In the genomic region with DNA sequence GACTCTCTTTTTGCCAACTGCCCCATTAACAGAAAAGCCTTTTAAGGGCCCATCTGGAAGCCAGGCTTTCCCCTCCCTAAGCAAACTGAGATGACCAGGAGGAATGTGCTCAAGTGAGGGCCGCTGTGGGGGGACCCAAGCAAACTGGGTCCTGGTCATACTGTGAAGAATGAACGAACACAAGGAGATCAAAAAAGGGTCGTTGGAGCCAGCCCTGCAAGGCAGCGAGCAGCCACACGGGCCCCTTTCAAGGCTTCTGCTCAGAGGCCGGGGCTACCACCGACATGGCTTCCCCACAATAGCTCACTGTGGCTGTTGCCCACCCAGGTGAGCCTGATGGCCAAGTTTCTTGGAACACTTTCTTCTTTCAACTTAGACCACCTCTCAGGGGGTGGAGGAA, we compare ENCODE assay signal across 28 mouse cellular contexts. TPM values are rescaled to one million over a fixed set of nuclear protein-coding genes. Genes with fewer than 3 reads are reported as not detected.
DNase-seq lines count a peak whose midpoint lies in the region; ATAC-seq lines count a peak whose summit lies in the region.
"Had no signal": no experiment of that assay in that cellular context is flagged by ENCODE, and none has a peak within 500 bp of the region (broad histone marks: within the 10 kb centered on the region; RNA-seq: fewer than 3 reads in every experiment).

No protein-coding gene starts in this region.

- 60% methylated on average over 7 of the region's 7 CpGs for WGBS in forebrain, embryonic 10.5 days
- 60% methylated on average over 7 of the region's 7 CpGs for WGBS in forebrain, embryonic 15.5 days
- WGBS in lung, embryonic 16.5 days: 34% methylated on average over 7 of the region's 7 CpGs
- WGBS in embryonic facial prominence, embryonic 12.5 days: 60% methylated on average over 7 of the region's 7 CpGs
- WGBS in limb, embryonic 13.5 days: 29% methylated on average over 7 of the region's 7 CpGs

- H3K27me3 ChIP-seq in forebrain, embryonic 10.5 days (ENCODE audit: poor library complexity, severe bottlenecking): no peaks in the 10 kb centered on the region; the same call in 1 of the 2 replicates
- no peaks in the 10 kb centered on the region for H3K27me3 ChIP-seq in forebrain, embryonic 15.5 days
- no peaks in the 10 kb centered on the region for H3K27me3 ChIP-seq in lung, embryonic 16.5 days (ENCODE audit: control insufficient read depth, insufficient read depth, low read depth, low read length)
- H3K27me3 ChIP-seq in embryonic facial prominence, embryonic 12.5 days: no peaks in the 10 kb centered on the region
- no peaks in the 10 kb centered on the region for H3K27me3 ChIP-seq in limb, embryonic 13.5 days
- H3K27me3 ChIP-seq: forebrain, embryonic 13.5 days; heart, embryonic 15.5 days; neural tube, embryonic 15.5 days had no signal

- DNase-seq in forebrain, embryonic 10.5 days (ENCODE audit: extremely low spot score, low spot score): no peak
- no peak for DNase-seq in lung, postnatal 4 days
- DNase-seq in retina, postnatal 1 day: no peak
- DNase-seq: adrenal gland, postnatal 10 days; cerebellum, adult 18-20 months; cerebellum, postnatal 25 days; gastrocnemius, adult 2 months; heart, postnatal 36 days; kidney, adult 9 months; kidney, postnatal 36 days; liver, postnatal 0 days; right cerebral cortex, postnatal 14 days; thymus, adult 2 months; thymus, postnatal 4 days had no signal

- no peak for ATAC-seq in forebrain, embryonic 15.5 days (replicated peaks)
- no peak for ATAC-seq in lung, embryonic 16.5 days (ENCODE audit: low read depth)
- ATAC-seq in embryonic facial prominence, embryonic 12.5 days (ENCODE audit: insufficient number of reproducible peaks, insufficient read depth, low FRiP score, low TSS enrichment): no peak
- ATAC-seq in limb, embryonic 13.5 days (ENCODE audit: low FRiP score, low read depth): peak; percentile 73
- ATAC-seq in granulocyte monocyte progenitor cell, adult 5-6 weeks (replicated peaks; ENCODE audit: poor library complexity, severe bottlenecking): no peak
- ATAC-seq: forebrain, embryonic 13.5 days; hindbrain, postnatal 0 days; intestine, embryonic 16.5 days; liver, postnatal 0 days had no signal

- H3K4me3 ChIP-seq in forebrain, embryonic 10.5 days: no peak overlapping the region
- H3K4me3 ChIP-seq in forebrain, embryonic 15.5 days: no peak overlapping the region
- no peak overlapping the region for H3K4me3 ChIP-seq in lung, embryonic 16.5 days (ENCODE audit: low read length)
- no peak overlapping the region for H3K4me3 ChIP-seq in embryonic facial prominence, embryonic 12.5 days
- H3K4me3 ChIP-seq in limb, embryonic 13.5 days: no peak overlapping the region
- H3K4me3 ChIP-seq: erythroblast, embryonic 14.5 days; forebrain, embryonic 13.5 days; gastrocnemius, adult 2 months; heart, embryonic 15.5 days; neural tube, embryonic 15.5 days had no signal

- H3K9me3 ChIP-seq in forebrain, embryonic 10.5 days: no peaks in the 10 kb centered on the region
- H3K9me3 ChIP-seq in forebrain, embryonic 15.5 days: no peaks in the 10 kb centered on the region
- H3K9me3 ChIP-seq in lung, embryonic 16.5 days (ENCODE audit: control insufficient read depth, low read length): no peaks in the 10 kb centered on the region
- H3K9me3 ChIP-seq in embryonic facial prominence, embryonic 12.5 days: no peaks in the 10 kb centered on the region
- H3K9me3 ChIP-seq in limb, embryonic 13.5 days: no peaks in the 10 kb centered on the region
- H3K9me3 ChIP-seq: forebrain, embryonic 13.5 days; heart, embryonic 15.5 days; neural tube, embryonic 15.5 days had no signal

- H3K4me2 ChIP-seq in forebrain, embryonic 15.5 days (replicated peaks): no peak overlapping the region
- H3K4me2 ChIP-seq in lung, embryonic 16.5 days (ENCODE audit: low read depth, low read length): no peak overlapping the region
- H3K4me2 ChIP-seq in embryonic facial prominence, embryonic 12.5 days (replicated peaks): no peak overlapping the region
- H3K4me2 ChIP-seq in limb, embryonic 13.5 days (replicated peaks): no peak overlapping the region
- H3K4me2 ChIP-seq: forebrain, embryonic 13.5 days; heart, embryonic 15.5 days; neural tube, embryonic 15.5 days had no signal

- H3K9ac ChIP-seq in forebrain, embryonic 15.5 days (replicated peaks): no peak overlapping the region
- no peak overlapping the region for H3K9ac ChIP-seq in lung, embryonic 16.5 days (ENCODE audit: low read length)
- peak overlapping the region; percentile 4; the same call in 1 of the 2 replicates for H3K9ac ChIP-seq in embryonic facial prominence, embryonic 12.5 days
- no peak overlapping the region for H3K9ac ChIP-seq in limb, embryonic 13.5 days
- H3K9ac ChIP-seq: forebrain, embryonic 13.5 days; heart, embryonic 15.5 days; liver, postnatal 0 days; neural tube, embryonic 15.5 days had no signal

- H3K36me3 ChIP-seq in forebrain, embryonic 10.5 days (replicated peaks): no peaks in the 10 kb centered on the region
- no peaks in the 10 kb centered on the region for H3K36me3 ChIP-seq in forebrain, embryonic 15.5 days
- no peaks in the 10 kb centered on the region for H3K36me3 ChIP-seq in lung, embryonic 16.5 days (ENCODE audit: control insufficient read depth, insufficient read depth, low read length)
- no peaks in the 10 kb centered on the region for H3K36me3 ChIP-seq in embryonic facial prominence, embryonic 12.5 days
- no peaks in the 10 kb centered on the region for H3K36me3 ChIP-seq in limb, embryonic 13.5 days
- H3K36me3 ChIP-seq: heart, embryonic 15.5 days; neural tube, embryonic 15.5 days had no signal

- H3K27ac ChIP-seq in forebrain, embryonic 10.5 days: peak overlapping the region; percentile 35; the same call in 1 of the 2 replicates
- no peak overlapping the region for H3K27ac ChIP-seq in forebrain, embryonic 15.5 days (replicated peaks)
- peak overlapping the region; percentile 21; the same call in 1 of the 2 replicates for H3K27ac ChIP-seq in lung, embryonic 16.5 days (ENCODE audit: low read length)
- H3K27ac ChIP-seq in embryonic facial prominence, embryonic 12.5 days: peak overlapping the region; percentile 41; the same call in 1 of the 2 replicates
- peak overlapping the region; percentile 34; the same call in 1 of the 2 replicates for H3K27ac ChIP-seq in limb, embryonic 13.5 days
- H3K27ac ChIP-seq: forebrain, embryonic 13.5 days; gastrocnemius, adult 2 months; heart, embryonic 15.5 days; hindbrain, postnatal 0 days; macrophage; neural tube, embryonic 15.5 days; stomach, postnatal 0 days had no signal

- peaks cover 16% of the 10 kb centered on the region for H3K4me1 ChIP-seq in forebrain, embryonic 10.5 days
- H3K4me1 ChIP-seq in forebrain, embryonic 15.5 days: no peaks in the 10 kb centered on the region
- peaks cover 27% of the 10 kb centered on the region for H3K4me1 ChIP-seq in lung, embryonic 16.5 days (replicated peaks; ENCODE audit: control insufficient read depth, insufficient read depth, low read length)
- H3K4me1 ChIP-seq in embryonic facial prominence, embryonic 12.5 days: peaks cover 14% of the 10 kb centered on the region; the same call in 1 of the 2 replicates
- peaks cover 22% of the 10 kb centered on the region for H3K4me1 ChIP-seq in limb, embryonic 13.5 days
- H3K4me1 ChIP-seq: neural tube, embryonic 15.5 days had no signal

RNA-seq across cellular contexts. Expression of a gene that starts 4.0 kb away (rescaled TPM):
- polyA plus RNA-seq in forebrain, embryonic 10.5 days (2016; fragmentation: Nextera tagmentation; extraction: Ambion mirVana): 5.5 and 5.9 TPM in 2 replicates
- 0.59 and 0.91 TPM in 2 replicates for polyA plus RNA-seq in forebrain, embryonic 15.5 days (2015; fragmentation: Nextera tagmentation; extraction: Ambion mirVana)
- 5.6 and 6.7 TPM in 2 replicates for polyA plus RNA-seq in lung, embryonic 16.5 days (2015; fragmentation: Nextera tagmentation; extraction: Ambion mirVana)
- polyA plus RNA-seq in embryonic facial prominence, embryonic 12.5 days (2016; fragmentation: Nextera tagmentation; extraction: Ambion mirVana): 4.0 and 4.4 TPM in 2 replicates
- 2.2 and 3.1 TPM in 2 replicates for polyA plus RNA-seq in limb, embryonic 13.5 days (2015; fragmentation: Nextera tagmentation; extraction: Ambion mirVana)
- total RNA-seq in granulocyte monocyte progenitor cell, adult 5-6 weeks (2014; fragmentation: Nextera tagmentation): not detected in 2 replicates
- 0.43 and 1.0 TPM in 2 replicates for total RNA-seq in granulocyte monocyte progenitor cell, adult 5-6 weeks (2017)
- total RNA-seq: gastrocnemius, adult 2 months had no signal
- polyA plus RNA-seq: frontal cortex, adult 2 months; hindbrain, postnatal 0 days had no signal

RNA-seq across cellular contexts. Expression of a gene that starts 7.7 kb away (rescaled TPM):
- polyA plus RNA-seq in forebrain, embryonic 10.5 days (2016; fragmentation: Nextera tagmentation; extraction: Ambion mirVana): 102 and 106 TPM in 2 replicates
- polyA plus RNA-seq in forebrain, embryonic 15.5 days (2015; fragmentation: Nextera tagmentation; extraction: Ambion mirVana): 75.1 and 78.9 TPM in 2 replicates
- polyA plus RNA-seq in lung, embryonic 16.5 days (2015; fragmentation: Nextera tagmentation; extraction: Ambion mirVana): 228 and 249 TPM in 2 replicates
- 115 and 116 TPM in 2 replicates for polyA plus RNA-seq in embryonic facial prominence, embryonic 12.5 days (2016; fragmentation: Nextera tagmentation; extraction: Ambion mirVana)
- 166 and 177 TPM in 2 replicates for polyA plus RNA-seq in limb, embryonic 13.5 days (2015; fragmentation: Nextera tagmentation; extraction: Ambion mirVana)
- 201 and 252 TPM in 2 replicates for total RNA-seq in granulocyte monocyte progenitor cell, adult 5-6 weeks (2014; fragmentation: Nextera tagmentation)
- total RNA-seq in granulocyte monocyte progenitor cell, adult 5-6 weeks (2017): 362 and 363 TPM in 2 replicates

RNA-seq across cellular contexts. Expression of a gene that starts 17.4 kb away (rescaled TPM):
- polyA plus RNA-seq in forebrain, embryonic 10.5 days (2016; fragmentation: Nextera tagmentation; extraction: Ambion mirVana): 534 and 554 TPM in 2 replicates
- 668 and 672 TPM in 2 replicates for polyA plus RNA-seq in forebrain, embryonic 15.5 days (2015; fragmentation: Nextera tagmentation; extraction: Ambion mirVana)
- 794 and 878 TPM in 2 replicates for polyA plus RNA-seq in lung, embryonic 16.5 days (2015; fragmentation: Nextera tagmentation; extraction: Ambion mirVana)
- 828 TPM in 2 replicates for polyA plus RNA-seq in embryonic facial prominence, embryonic 12.5 days (2016; fragmentation: Nextera tagmentation; extraction: Ambion mirVana)
- 765 and 779 TPM in 2 replicates for polyA plus RNA-seq in limb, embryonic 13.5 days (2015; fragmentation: Nextera tagmentation; extraction: Ambion mirVana)
- 648 and 734 TPM in 2 replicates for total RNA-seq in granulocyte monocyte progenitor cell, adult 5-6 weeks (2014; fragmentation: Nextera tagmentation)
- total RNA-seq in granulocyte monocyte progenitor cell, adult 5-6 weeks (2017): 282 and 442 TPM in 2 replicates

RNA-seq across cellular contexts. Expression of a gene that starts 26.4 kb away (rescaled TPM):
- 128 and 129 TPM in 2 replicates for polyA plus RNA-seq in forebrain, embryonic 10.5 days (2016; fragmentation: Nextera tagmentation; extraction: Ambion mirVana)
- polyA plus RNA-seq in forebrain, embryonic 15.5 days (2015; fragmentation: Nextera tagmentation; extraction: Ambion mirVana): 112 and 115 TPM in 2 replicates
- 116 and 117 TPM in 2 replicates for polyA plus RNA-seq in lung, embryonic 16.5 days (2015; fragmentation: Nextera tagmentation; extraction: Ambion mirVana)
- polyA plus RNA-seq in embryonic facial prominence, embryonic 12.5 days (2016; fragmentation: Nextera tagmentation; extraction: Ambion mirVana): 101 and 105 TPM in 2 replicates
- 108 and 110 TPM in 2 replicates for polyA plus RNA-seq in limb, embryonic 13.5 days (2015; fragmentation: Nextera tagmentation; extraction: Ambion mirVana)
- total RNA-seq in granulocyte monocyte progenitor cell, adult 5-6 weeks (2014; fragmentation: Nextera tagmentation): 76.8 and 88.4 TPM in 2 replicates
- total RNA-seq in granulocyte monocyte progenitor cell, adult 5-6 weeks (2017): 213 and 215 TPM in 2 replicates

RNA-seq across cellular contexts. Expression of a gene that starts 30.9 kb away (rescaled TPM):
- 196 and 201 TPM in 2 replicates for polyA plus RNA-seq in forebrain, embryonic 10.5 days (2016; fragmentation: Nextera tagmentation; extraction: Ambion mirVana)
- polyA plus RNA-seq in forebrain, embryonic 15.5 days (2015; fragmentation: Nextera tagmentation; extraction: Ambion mirVana): 110 and 112 TPM in 2 replicates
- polyA plus RNA-seq in lung, embryonic 16.5 days (2015; fragmentation: Nextera tagmentation; extraction: Ambion mirVana): 136 and 140 TPM in 2 replicates
- 177 and 179 TPM in 2 replicates for polyA plus RNA-seq in embryonic facial prominence, embryonic 12.5 days (2016; fragmentation: Nextera tagmentation; extraction: Ambion mirVana)
- 144 and 148 TPM in 2 replicates for polyA plus RNA-seq in limb, embryonic 13.5 days (2015; fragmentation: Nextera tagmentation; extraction: Ambion mirVana)
- total RNA-seq in granulocyte monocyte progenitor cell, adult 5-6 weeks (2014; fragmentation: Nextera tagmentation): 56.8 and 68.4 TPM in 2 replicates
- 40.2 and 42.2 TPM in 2 replicates for total RNA-seq in granulocyte monocyte progenitor cell, adult 5-6 weeks (2017)
